Mouse (Mus musculus) c-Kit-positive CD71-negative TER-119-negative erythroid progenitor cells, embryonic 14.5 days (primary cell): ENCODE measurements at regions not wholly inside any gene's neighbourhood (a gene's known extent, or its start where the extent isn't known, plus 50 kb on each side); places are given as distances from the start of the nearest gene placed in this dataset.
A peak's percentile ranks its signal among the peaks of the same experiment; 100 is the strongest.

Source experiments
- DNase-seq: peaks from one replicate; pipeline ENCODE4 v3.0.0-alpha.2; 2013; ENCODE audit warnings: low read depth

GRCm38 (mm10) chr14:76188105-76188645 is 77.5 kb downstream of the Nufip1 start:
- no peak for DNase-seq

- no peak for DNase-seq
These were observed 84.6 kb downstream of the Nufip1 start for GRCm38 (mm10) chr14:76195324-76195723.

DNA sequence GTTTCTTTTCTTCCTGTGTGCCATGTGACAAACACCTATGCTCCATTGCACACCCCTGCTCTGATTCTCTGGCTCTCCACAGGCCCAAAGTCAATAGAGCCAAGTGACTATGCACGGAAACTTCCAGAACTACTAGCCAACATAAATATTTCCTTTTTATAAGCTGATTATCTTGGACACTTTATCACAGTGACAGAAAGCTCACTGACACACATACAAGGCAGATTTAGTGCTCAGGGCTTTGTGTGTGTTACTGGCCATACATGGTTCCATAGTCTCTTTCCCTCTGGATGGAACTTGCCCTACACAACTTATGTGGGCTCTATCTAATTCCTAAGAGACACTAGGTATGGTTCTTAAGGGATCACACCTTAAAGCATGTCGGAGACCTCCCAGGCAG is 86.7 kb downstream of the Nufip1 start:
- no peak for DNase-seq

DNA sequence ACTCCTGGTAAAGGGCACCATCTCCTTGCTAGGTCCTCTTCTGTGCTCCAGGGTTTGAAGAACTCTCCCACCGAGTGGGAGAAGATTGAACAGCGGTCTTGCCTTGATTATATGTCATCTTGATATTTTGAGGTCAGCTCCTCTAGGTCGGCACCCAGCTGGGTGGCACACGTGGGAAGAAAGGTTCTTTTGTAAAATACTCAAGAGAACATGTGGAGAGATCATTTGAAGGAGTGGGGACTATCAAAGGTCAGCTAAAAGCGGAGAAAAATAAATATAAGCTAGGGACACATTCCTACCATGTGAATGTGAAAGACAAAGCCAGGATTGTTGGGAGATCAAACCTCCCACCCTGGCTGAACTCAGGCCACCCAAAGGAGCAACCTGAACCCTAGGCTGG is 87.7 kb downstream of the Nufip1 start:
- DNase-seq: no peak

DNA sequence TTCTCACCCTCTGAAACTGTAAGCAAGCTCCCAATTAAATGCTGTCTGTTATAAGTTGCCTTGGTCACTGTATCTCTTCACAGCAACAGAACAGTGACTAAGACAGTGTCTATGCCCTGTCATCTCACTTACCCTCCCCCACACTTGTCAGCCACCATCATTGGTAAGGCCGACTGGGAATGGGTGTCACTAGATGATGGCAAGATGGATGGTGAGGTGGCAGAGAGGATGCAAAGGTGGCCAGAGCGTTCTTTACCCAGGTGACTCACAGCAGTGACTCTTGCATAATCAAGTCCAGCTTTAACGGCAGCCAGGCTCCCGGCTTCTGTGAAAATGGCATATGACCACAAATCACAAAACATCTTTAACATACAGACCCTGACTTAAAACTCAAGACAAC is 91.9 kb downstream of the Nufip1 start:
- DNase-seq: no peak

GRCm38 (mm10) chr14:76203135-76203534 is 92.4 kb downstream of the Nufip1 start:
- DNase-seq: no peak

DNA sequence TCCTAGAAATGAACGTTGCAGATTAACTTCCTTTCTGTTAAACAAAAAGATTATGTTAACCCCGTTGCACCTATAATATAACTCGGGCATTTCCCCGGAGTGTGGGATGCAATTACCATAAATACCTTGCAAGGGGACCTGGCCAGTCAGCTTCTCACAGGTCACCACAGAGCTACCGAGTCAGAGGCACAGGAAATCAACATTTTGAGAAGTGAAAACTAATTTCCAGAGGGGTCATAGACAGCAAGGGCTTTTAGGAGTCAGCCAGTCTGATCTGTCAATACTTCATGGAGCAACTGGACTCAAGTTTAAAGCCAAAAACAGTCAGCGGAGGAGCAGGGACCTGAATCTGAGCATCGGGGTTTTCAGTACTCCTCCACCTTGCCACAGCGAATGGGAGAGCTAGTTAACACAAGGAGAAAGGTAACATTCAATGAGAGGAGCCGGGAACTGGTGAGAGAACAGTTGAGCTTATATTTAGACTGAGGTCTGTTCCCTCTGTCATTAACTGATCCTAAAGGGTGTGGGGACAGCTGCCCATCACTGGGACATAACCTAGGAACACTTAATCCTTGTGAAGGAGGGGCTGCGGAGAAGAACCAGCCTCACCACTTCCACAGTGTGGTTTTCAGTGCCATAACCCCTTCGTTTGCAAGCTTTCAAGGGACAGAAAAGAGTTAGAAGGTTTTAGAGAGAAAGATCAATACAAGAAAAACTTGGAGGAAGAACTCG is 105.9 kb downstream of the Nufip1 start:
- DNase-seq: no peak

DNA sequence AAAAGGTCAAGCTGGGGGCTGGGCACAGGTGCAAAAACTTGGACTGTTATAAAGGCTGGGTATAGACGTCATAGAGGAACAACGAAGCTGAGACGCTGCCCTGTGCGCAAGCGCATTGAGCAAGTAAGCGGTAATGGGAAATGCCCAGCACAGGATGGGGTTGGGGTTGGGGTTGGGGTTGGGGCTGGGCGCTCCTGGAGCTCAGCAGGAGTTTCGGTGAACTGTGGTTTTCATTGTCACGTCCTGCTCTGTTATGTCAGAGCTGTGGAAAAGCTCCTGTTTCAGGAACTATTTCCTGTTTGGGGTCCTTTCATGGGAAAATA is 106.4 kb downstream of the Nufip1 start:
- DNase-seq: peak; percentile 36

GRCm38 (mm10) chr14:76217571-76218256 is 107.0 kb downstream of the Nufip1 start:
- no peak for DNase-seq

- no peak for DNase-seq
These were observed 110.3 kb downstream of the Nufip1 start for GRCm38 (mm10) chr14:76220952-76221351.

- DNase-seq: no peak
These were observed 111.1 kb downstream of the Nufip1 start for GRCm38 (mm10) chr14:76221617-76222319.

DNA sequence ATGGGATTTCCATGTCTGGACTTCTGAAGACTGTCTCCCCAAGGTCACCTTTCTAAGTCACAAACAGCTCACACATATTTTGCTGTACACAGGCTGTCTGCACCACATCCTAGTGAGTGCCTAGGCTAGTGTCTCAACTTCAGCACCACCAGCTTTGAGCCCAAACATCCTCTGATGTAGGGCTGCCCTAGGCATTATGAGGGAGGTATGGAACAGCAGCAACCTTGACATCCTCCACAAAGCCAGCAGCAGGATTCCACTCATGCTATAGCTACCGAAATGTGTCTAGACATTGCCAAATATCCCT is 111.6 kb downstream of the Nufip1 start:
- no peak for DNase-seq

DNA sequence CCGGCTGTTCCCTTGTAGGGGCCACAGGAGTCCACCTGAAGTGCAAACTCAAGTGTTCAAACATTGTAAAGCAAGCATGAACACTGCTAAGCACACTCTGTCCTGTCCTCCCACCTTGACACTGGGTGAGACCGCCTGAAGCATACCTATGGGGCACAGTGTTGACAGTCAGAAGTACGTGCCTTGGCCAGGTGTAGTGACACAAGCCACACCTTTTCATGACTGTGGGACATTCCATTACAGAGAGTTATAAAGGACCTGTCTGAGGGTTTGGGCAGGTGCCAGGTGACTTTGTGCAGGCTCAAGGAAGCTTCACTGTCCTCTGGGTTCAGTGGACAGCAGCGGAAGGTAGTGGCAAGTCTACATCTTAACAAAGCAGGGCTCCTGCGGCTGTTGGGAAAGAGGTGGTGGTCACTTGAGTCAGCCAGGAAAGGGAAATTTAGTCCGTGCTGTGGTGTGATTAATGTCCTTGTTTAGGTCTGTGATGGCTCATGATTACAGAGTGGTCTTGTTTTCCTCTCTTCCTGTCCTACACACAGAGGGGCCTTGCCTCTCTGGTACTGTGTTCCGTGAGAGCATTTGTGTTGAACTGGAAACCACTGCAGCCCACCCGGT is 112.5 kb downstream of the Nufip1 start:
- no peak for DNase-seq

GRCm38 (mm10) chr14:76223903-76224302 is 113.2 kb downstream of the Nufip1 start:
- DNase-seq: no peak

GRCm38 (mm10) chr14:76225532-76225931 is 114.8 kb downstream of the Nufip1 start:
- no peak for DNase-seq

DNA sequence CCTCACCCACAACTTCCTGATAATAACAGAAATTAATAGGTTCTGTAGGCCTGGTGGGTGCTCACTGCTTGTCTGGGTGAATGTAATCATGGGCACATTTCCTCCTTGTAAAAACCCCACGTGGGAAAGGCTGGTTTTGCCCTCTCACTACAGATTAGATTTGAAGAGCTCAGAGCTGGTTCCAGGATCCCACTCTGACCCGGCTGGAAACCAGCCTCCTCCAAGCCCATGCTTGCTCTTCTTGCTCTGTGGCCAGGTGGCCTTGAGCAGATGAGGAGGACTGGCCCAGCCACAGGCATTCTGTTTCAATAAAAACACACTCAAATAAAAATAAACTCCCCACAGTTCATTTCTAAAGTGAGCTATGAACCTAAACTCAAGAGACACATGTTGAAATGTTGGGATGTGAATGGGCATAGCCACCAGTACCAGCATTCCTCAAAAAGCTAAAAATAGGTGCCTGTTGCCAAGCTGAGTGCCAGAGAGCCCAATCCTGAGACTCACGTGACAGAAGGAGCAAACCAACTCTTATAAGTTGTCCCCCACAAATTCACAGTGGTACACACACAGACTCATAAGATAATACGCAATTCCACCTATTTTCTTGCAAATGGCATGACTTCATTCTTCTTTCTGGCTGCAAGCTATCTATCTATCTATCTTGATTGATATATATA is 116.1 kb downstream of the Nufip1 start:
- DNase-seq: no peak

DNA sequence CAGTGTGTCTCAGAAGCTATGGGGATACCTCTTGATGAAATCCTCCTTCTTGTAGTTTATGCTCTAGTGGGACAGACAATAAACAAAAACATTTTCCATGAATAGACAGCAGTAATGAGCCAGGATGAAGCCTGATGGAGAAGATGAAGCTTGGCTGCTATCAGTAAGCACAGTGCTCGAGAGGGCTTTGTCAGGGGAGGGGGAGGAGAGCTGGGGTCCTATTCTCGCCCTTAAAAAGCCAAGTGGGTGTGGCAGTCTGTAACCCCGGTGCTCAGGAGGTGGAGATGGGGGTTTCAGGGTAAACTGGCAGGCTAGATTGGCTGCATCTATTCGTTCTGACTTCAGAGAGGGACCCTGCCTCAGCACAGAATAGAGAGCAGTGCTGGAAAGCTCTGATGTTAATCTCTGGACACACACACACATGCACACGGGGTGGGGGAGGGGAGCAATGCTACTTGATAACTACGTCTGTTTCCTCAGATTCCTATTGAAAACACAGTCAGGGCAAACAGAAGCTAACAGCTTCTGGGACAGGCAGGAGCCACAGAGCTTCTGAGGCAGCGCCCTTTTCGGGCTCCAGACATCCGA is 118.4 kb downstream of the Nufip1 start:
- no peak for DNase-seq

GRCm38 (mm10) chr14:76239856-76240493 is 129.3 kb downstream of the Nufip1 start:
- DNase-seq: no peak

GRCm38 (mm10) chr14:76243581-76244337 is 133.1 kb downstream of the Nufip1 start:
- no peak for DNase-seq

- no peak for DNase-seq
These were observed 133.8 kb downstream of the Nufip1 start for GRCm38 (mm10) chr14:76244338-76245062.
